Mouse (Mus musculus): Measurements from ENCODE around the gene Myo18a. TPM values are rescaled to one million over a fixed set of nuclear protein-coding genes. Genes with fewer than 3 reads are reported as not detected.

Gene Myo18a
- polyA plus RNA-seq, 1 experiment from 2014 or later = 23.8 TPM

- no peaks in the 10 kb centered on the region for H3K9me3 ChIP-seq (ENCODE audit: control insufficient read depth, low read length)
- 91% methylated on average over 5 of the region's 5 CpGs for WGBS
- H3K36me3 ChIP-seq (ENCODE audit: control insufficient read depth, insufficient read depth, low read length) = no peaks in the 10 kb centered on the region
- ATAC-seq (ENCODE audit: low FRiP score) = no peak
- no peak for DNase-seq (ENCODE audit: low spot score, missing footprints)
- H3K4me2 ChIP-seq = no peak overlapping the region
- no peaks in the 10 kb centered on the region; the same call in 1 of the 2 replicates for H3K27me3 ChIP-seq (ENCODE audit: control insufficient read depth, insufficient read depth, low read length)
- no peak overlapping the region for H3K9ac ChIP-seq (ENCODE audit: low read length)
- no peak overlapping the region for H3K4me3 ChIP-seq (ENCODE audit: low read depth, low read length)
- no peak overlapping the region for H3K27ac ChIP-seq (ENCODE audit: low read depth, low read length)
- H3K4me1 ChIP-seq (ENCODE audit: control insufficient read depth, insufficient read depth, low read length) = peaks cover 68% of the 10 kb centered on the region
These were observed 125.8 kb downstream of the Myo18a start for GRCm38 (mm10) chr11:77888846-77889245.

GRCm38 (mm10) chr11:77889484-77889883 is 126.4 kb downstream of the Myo18a start:
- DNase-seq (ENCODE audit: low spot score, missing footprints) = no peak
- ATAC-seq (ENCODE audit: low FRiP score) = no peak
- WGBS = 74% methylated on average over 1 of the region's 2 CpGs
- Histone ChIP-seq H3K4me3 (ENCODE audit: low read depth, low read length) (no peak overlapping the region), H3K9ac (ENCODE audit: low read length) (no peak overlapping the region), H3K4me2 (no peak overlapping the region), H3K36me3 (ENCODE audit: control insufficient read depth, insufficient read depth, low read length) (no peaks in the 10 kb centered on the region), H3K27ac (ENCODE audit: low read depth, low read length) (no peak overlapping the region), H3K9me3 (ENCODE audit: control insufficient read depth, low read length) (no peaks in the 10 kb centered on the region), H3K4me1 (ENCODE audit: control insufficient read depth, insufficient read depth, low read length) (peaks cover 68% of the 10 kb centered on the region), H3K27me3 (ENCODE audit: control insufficient read depth, insufficient read depth, low read length) (no peaks in the 10 kb centered on the region; the same call in 1 of the 2 replicates)

- Histone ChIP-seq H3K27ac (ENCODE audit: low read depth, low read length) (no peak overlapping the region), H3K4me1 (ENCODE audit: control insufficient read depth, insufficient read depth, low read length) (peaks cover 63% of the 10 kb centered on the region)
- WGBS = 63% methylated on average over 2 of the region's 2 CpGs
These were observed 127.7 kb downstream of the Myo18a start for GRCm38 (mm10) chr11:77890648-77891258.

GRCm38 (mm10) chr11:77892883-77893282 is 129.8 kb downstream of the Myo18a start:
- Histone ChIP-seq H3K9ac (ENCODE audit: low read length) (peak overlapping the region; percentile 50), H3K9me3 (ENCODE audit: control insufficient read depth, low read length) (no peaks in the 10 kb centered on the region), H3K4me2 (peak overlapping the region; percentile 34), H3K4me3 (ENCODE audit: low read depth, low read length) (peak overlapping the region; percentile 9), H3K36me3 (ENCODE audit: control insufficient read depth, insufficient read depth, low read length) (no peaks in the 10 kb centered on the region), H3K27ac (ENCODE audit: low read depth, low read length) (peak overlapping the region; percentile 90), H3K4me1 (ENCODE audit: control insufficient read depth, insufficient read depth, low read length) (peaks cover 62% of the 10 kb centered on the region), H3K27me3 (ENCODE audit: control insufficient read depth, insufficient read depth, low read length) (peaks cover 2% of the 10 kb centered on the region; the same call in 1 of the 2 replicates)
- ATAC-seq (ENCODE audit: low FRiP score) = no peak
- WGBS = 8% methylated on average over 5 of the region's 5 CpGs
- DNase-seq (ENCODE audit: low spot score, missing footprints) = peak; percentile 90

More at GRCm38 (mm10) chr11:77890648-77891258, 127.7 kb downstream of the Myo18a start:
- ATAC-seq (ENCODE audit: low FRiP score) (no peak), DNase-seq (ENCODE audit: low spot score, missing footprints) (no peak)
- Histone ChIP-seq H3K9ac (ENCODE audit: low read length) (no peak overlapping the region), H3K36me3 (ENCODE audit: control insufficient read depth, insufficient read depth, low read length) (no peaks in the 10 kb centered on the region), H3K4me2 (no peak overlapping the region), H3K4me3 (ENCODE audit: low read depth, low read length) (no peak overlapping the region), H3K27me3 (ENCODE audit: control insufficient read depth, insufficient read depth, low read length) (peaks cover 2% of the 10 kb centered on the region; the same call in 1 of the 2 replicates), H3K9me3 (ENCODE audit: control insufficient read depth, low read length) (no peaks in the 10 kb centered on the region)

DNA sequence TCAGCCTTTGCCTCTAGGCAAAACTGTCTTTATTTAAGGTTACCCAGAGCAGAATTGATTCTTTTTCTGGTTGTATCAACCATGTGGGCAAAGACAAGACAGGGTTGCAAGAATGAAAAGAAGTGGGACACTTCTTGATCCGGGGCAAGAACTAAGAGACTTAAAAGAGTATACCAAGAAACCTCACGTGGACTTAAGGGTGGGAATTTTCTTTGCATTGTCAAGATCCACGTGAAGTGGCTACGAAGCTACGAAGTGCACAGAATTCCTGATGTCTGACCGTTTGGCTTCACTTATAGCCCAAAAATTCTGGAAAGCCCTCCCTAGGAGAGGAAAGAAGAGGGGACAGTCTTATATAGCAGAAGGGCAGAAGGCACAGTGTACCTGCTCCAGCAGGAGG is 130.2 kb downstream of the Myo18a start:
- Histone ChIP-seq H3K27me3 (ENCODE audit: control insufficient read depth, insufficient read depth, low read length) (peaks cover 2% of the 10 kb centered on the region; the same call in 1 of the 2 replicates), H3K9ac (ENCODE audit: low read length) (peak overlapping the region; percentile 50), H3K4me1 (ENCODE audit: control insufficient read depth, insufficient read depth, low read length) (peaks cover 60% of the 10 kb centered on the region)

DNA sequence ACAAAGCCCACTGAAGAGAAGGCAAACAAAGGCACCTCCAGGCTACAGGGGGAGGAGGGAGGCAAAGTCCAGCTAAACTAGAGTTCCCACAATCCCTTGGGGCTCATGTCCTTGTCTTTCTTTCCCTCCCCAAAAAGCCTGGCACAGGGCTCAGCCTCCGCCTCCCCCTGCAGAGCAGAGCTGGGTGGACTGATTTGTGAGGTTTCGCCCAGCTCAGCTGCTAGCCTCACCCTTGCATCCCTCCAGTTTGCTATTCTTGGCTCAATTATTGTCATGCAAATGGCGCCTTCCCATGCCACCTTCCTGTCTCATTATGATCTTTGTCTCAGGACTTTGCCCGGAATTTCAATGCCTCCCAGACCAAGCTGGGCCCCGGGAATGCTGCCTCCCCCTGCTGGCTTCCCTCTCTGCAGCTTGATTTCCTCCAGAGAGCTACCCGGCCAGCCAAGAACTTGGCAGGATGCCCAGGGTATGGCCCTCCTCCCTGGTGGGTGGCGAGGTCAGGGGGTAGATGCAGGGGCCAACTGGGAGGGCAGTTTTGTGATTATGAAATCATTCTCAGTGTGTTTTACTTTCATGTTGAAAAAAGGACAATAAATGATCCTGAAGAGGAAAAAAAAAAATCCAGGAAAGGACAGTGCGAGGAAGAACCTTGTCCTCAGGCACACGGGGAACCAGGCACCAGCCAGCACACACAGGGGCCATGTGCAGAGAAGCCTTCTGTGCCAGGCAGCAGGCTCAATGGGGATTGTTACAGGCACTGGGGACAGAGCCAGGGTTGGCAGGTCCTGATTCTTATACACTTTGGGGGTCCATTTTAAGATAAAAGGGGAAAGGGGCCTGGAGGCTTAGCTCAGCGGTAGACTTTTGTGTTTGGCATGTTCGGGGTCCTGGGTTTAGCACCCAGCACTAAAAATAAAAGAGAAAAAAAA is 131.0 kb downstream of the Myo18a start, which contains the start of gene Pipox:
Gene Pipox, minus strand, starts transcription at position 310 of the 932 bp plus-strand sequence.
- Histone ChIP-seq H3K36me3 (ENCODE audit: control insufficient read depth, insufficient read depth, low read length) (no peaks in the 10 kb centered on the region), H3K9ac (ENCODE audit: low read length) (peak within 1 kb of the TSS; percentile 50), H3K27me3 (ENCODE audit: control insufficient read depth, insufficient read depth, low read length) (peaks cover 2% of the 10 kb centered on the region; the same call in 1 of the 2 replicates), H3K4me1 (ENCODE audit: control insufficient read depth, insufficient read depth, low read length) (peaks cover 60% of the 10 kb centered on the region), H3K27ac (ENCODE audit: low read depth, low read length) (peak within 1 kb of the TSS; percentile 90), H3K4me2 (peak within 1 kb of the TSS; percentile 34), H3K9me3 (ENCODE audit: control insufficient read depth, low read length) (no peaks in the 10 kb centered on the region), H3K4me3 (ENCODE audit: low read depth, low read length) (peak within 1 kb of the TSS; percentile 9)
- DNase-seq (ENCODE audit: low spot score, missing footprints) (peak; percentile 97), ATAC-seq (ENCODE audit: low FRiP score) (peak; percentile 90)
- 7% methylated on average over 11 of the region's 11 CpGs for WGBS

More for the DNA sequence above, 130.2 kb downstream of the Myo18a start:
- H3K4me2 ChIP-seq = peak overlapping the region; percentile 34
- ATAC-seq (ENCODE audit: low FRiP score) (no peak), DNase-seq (ENCODE audit: low spot score, missing footprints) (peak; percentile 91)
- no peaks in the 10 kb centered on the region for H3K9me3 ChIP-seq (ENCODE audit: control insufficient read depth, low read length)
- peak overlapping the region; percentile 9 for H3K4me3 ChIP-seq (ENCODE audit: low read depth, low read length)
- WGBS = 16% methylated on average over 6 of the region's 6 CpGs
- no peaks in the 10 kb centered on the region for H3K36me3 ChIP-seq (ENCODE audit: control insufficient read depth, insufficient read depth, low read length)
- H3K27ac ChIP-seq (ENCODE audit: low read depth, low read length) = peak overlapping the region; percentile 90

DNA sequence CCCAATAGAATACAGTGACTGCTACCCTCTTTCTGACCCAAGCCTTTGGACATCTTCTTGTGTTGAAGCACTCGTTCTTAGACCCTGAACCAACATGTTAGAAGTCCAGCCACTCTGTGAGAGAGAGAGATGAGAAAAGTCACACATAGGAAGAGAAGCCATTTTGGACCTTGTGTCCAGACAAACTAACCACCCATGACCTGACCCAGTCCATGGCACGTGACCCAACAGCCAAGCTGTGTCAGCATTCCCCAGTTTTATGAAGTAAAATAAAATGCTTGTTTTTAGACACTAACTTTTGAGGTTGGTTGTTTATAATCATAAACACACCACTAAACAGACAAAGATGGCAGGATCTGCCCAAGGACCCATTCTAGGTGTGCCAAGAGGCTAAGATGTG is 131.9 kb downstream of the Myo18a start:
- no peak for ATAC-seq (ENCODE audit: low FRiP score)
- Histone ChIP-seq H3K4me2 (no peak overlapping the region), H3K4me1 (ENCODE audit: control insufficient read depth, insufficient read depth, low read length) (peaks cover 60% of the 10 kb centered on the region), H3K4me3 (ENCODE audit: low read depth, low read length) (no peak overlapping the region), H3K9ac (ENCODE audit: low read length) (no peak overlapping the region), H3K27ac (ENCODE audit: low read depth, low read length) (no peak overlapping the region), H3K27me3 (ENCODE audit: control insufficient read depth, insufficient read depth, low read length) (peaks cover 2% of the 10 kb centered on the region; the same call in 1 of the 2 replicates), H3K36me3 (ENCODE audit: control insufficient read depth, insufficient read depth, low read length) (no peaks in the 10 kb centered on the region), H3K9me3 (ENCODE audit: control insufficient read depth, low read length) (no peaks in the 10 kb centered on the region)
- WGBS = 81% methylated on average over 2 of the region's 2 CpGs
- DNase-seq (ENCODE audit: low spot score, missing footprints) = no peak

DNA sequence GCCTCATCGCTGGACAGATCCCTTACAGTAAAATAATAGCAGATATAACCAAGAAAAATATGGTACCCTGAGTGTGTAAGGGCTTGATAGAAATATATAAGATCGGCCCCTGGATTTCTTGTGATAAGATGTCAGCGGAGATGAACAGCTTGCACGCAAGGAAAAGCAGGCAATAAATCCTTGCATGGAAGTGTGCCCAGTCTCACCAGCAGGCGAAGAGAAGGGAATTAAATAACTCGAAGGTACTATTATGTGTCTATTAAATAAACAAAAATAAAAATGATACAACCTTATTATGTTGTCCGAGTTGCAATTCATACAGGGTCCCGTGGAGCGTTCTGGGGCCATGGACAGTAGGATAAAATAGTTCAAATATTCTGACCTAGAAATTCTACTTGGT is 133.0 kb downstream of the Myo18a start:
- Histone ChIP-seq H3K9ac (ENCODE audit: low read length) (no peak overlapping the region), H3K4me1 (ENCODE audit: control insufficient read depth, insufficient read depth, low read length) (peaks cover 58% of the 10 kb centered on the region), H3K27ac (ENCODE audit: low read depth, low read length) (no peak overlapping the region), H3K4me2 (peak overlapping the region; percentile 42; the same call in 1 of the 2 replicates), H3K4me3 (ENCODE audit: low read depth, low read length) (no peak overlapping the region), H3K9me3 (ENCODE audit: control insufficient read depth, low read length) (no peaks in the 10 kb centered on the region), H3K27me3 (ENCODE audit: control insufficient read depth, insufficient read depth, low read length) (peaks cover 2% of the 10 kb centered on the region; the same call in 1 of the 2 replicates), H3K36me3 (ENCODE audit: control insufficient read depth, insufficient read depth, low read length) (no peaks in the 10 kb centered on the region)
- ATAC-seq (ENCODE audit: low FRiP score) (no peak), DNase-seq (ENCODE audit: low spot score, missing footprints) (no peak)
- WGBS = 72% methylated on average over 9 of the region's 9 CpGs
